Mouse (Mus musculus): Measurements from ENCODE around the gene Olfr411.
A peak's percentile ranks its signal among the peaks of the same experiment; 100 is the strongest.

The Olfr411 gene

GRCm38 (mm10) chr11:74352550-74352949 is at the start of gene Olfr411:
Olfr411 (minus strand) TSS chr11:74352650.
- DNase-seq (ENCODE audit: low read depth in 1 of 2, low spot score in 2 of 2): no peak

DNA sequence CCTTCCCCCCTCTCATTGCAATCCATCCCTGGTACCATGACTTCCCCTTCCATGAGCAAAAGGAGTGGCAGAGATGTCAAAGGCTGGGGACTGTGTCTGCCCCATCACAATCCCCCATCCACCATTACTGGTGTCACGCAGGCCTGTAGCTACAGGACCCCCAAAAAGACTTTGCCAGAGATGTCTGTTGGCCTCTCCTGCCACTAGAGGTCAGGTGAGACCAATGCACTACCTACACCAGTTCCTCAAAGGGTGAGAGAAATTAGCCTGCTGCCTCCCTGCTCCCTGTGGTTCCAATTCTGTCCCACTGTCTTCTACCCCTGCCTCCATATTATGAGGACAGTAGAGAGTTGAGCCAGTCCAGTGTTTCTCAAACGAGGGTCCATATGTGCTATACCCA is 49.7 kb upstream of the Olfr411 start:
- DNase-seq (ENCODE audit: low read depth in 1 of 2, low spot score in 2 of 2): no peak

DNA sequence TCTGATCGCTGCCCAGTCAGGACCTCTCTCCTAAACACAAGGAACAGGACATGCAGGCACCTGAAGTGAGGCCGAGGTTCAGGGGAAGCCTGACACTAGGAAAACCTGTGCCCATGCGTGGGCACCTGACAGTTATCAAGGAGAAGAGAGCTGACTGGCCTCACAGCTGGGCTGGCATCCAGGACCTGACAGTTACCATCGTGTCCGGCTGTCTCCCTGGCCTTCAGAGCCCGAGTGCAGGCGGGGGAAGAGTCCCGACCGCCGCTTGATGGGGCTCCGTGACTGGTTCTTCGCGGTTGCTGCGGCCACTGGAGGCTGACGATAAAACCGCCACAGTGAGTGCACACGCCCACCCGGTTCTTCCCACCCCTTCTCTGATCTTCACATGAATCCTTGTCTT is 43.1 kb upstream of the Olfr411 start:
- DNase-seq (ENCODE audit: low read depth in 1 of 2, low spot score in 2 of 2): no peak

GRCm38 (mm10) chr11:74393489-74393888 is 41.0 kb upstream of the Olfr411 start:
- no peak for DNase-seq (ENCODE audit: low read depth in 1 of 2, low spot score in 2 of 2)

DNA sequence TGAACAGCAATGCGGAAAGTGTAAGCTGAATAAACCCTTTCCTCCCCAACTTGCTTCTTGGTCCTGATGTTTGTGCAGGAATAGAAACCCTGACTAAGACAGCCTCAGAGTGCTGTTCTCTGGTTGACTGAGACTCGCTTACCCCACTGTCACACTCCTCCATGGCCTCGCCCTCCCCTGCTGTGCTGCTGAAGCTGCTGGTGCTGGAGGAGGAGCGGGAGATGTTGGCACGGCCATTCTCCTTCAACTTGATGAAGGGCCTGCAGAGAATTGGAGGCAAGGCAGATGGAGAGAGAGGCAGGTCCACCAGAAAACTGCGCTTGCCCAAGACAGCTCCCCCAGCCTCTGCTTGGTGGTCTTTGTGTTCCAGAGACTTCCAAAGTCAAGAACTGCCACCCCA is 40.5 kb upstream of the Olfr411 start:
- no peak for DNase-seq (ENCODE audit: low read depth in 1 of 2, low spot score in 2 of 2)

- DNase-seq (ENCODE audit: low read depth in 1 of 2, low spot score in 2 of 2): no peak
Measured at GRCm38 (mm10) chr11:74391899-74392298, 39.4 kb upstream of the Olfr411 start.

DNA sequence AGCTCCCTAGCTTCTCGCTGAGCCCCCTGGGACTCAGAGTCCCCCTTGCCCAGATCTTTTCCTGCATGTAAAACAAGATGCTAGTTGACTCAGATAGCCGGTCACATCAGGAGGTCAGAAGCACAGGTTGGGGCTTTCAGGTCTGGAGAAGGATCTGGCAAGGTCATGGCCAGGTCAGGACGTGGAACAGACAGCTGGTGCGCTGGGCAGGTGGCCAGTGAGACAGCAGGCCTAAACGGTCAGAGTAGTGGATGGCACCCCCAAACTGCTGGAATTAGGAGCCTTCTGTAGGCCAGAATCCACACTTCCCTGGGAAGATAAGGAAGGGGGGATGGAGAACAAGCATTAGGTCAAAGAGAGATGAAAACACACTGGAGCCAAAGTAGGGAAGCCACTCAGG is 34.8 kb upstream of the Olfr411 start:
- DNase-seq (ENCODE audit: low read depth in 1 of 2, low spot score in 2 of 2): no peak

DNA sequence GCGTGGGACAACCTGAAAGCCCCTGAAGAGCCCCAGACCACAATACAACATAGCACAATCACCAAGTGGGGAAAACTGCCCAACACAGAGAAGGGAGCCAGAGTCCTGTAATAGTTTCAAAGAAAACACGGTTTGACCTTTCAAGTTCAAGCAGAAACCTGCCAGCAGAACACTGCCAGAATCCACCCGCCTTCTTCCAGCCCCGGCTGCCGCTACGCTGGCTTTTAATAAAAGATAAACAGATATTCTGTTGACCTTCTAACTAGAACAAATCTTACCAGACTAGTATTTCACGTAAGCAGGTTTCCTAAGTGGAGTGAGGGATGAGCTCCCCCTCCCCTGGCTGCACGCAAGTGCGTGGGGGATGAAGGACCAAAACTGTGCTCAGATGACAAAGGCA is 33.2 kb upstream of the Olfr411 start:
- no peak for DNase-seq (ENCODE audit: low read depth in 1 of 2, low spot score in 2 of 2)

- no peak for DNase-seq (ENCODE audit: low read depth in 1 of 2, low spot score in 2 of 2)
Measured at GRCm38 (mm10) chr11:74379166-74379873, 26.9 kb upstream of the Olfr411 start.

DNA sequence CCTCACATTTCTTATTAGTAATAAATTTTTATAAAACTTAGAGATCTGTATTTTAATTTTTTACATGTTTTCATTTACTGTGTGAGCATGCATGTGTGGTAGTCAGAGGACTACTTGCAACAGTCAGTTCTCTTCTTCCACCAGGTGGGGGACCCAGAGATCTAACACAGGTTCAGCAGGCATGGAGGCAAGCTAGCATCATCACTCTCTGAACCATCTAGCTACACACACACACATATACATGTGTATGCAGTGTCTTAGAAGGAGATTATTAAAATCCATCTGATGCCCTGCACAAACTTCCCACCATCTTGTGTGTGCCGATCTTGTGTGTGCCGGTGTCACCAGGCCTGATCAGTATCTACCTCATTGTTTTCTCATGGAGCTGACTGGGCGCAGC is 24.4 kb upstream of the Olfr411 start:
- no peak for DNase-seq (ENCODE audit: low read depth in 1 of 2, low spot score in 2 of 2)

GRCm38 (mm10) chr11:74371393-74372100 is 19.1 kb upstream of the Olfr411 start:
- DNase-seq (ENCODE audit: low read depth in 1 of 2, low spot score in 2 of 2): peak in 1 of 2 experiments; percentile 42

- DNase-seq (ENCODE audit: low read depth in 1 of 2, low spot score in 2 of 2): no peak
Measured at GRCm38 (mm10) chr11:74361769-74362168, 9.3 kb upstream of the Olfr411 start, which contains the start of gene Olfr412. Olfr412 (plus strand) TSS chr11:74362069.

DNA sequence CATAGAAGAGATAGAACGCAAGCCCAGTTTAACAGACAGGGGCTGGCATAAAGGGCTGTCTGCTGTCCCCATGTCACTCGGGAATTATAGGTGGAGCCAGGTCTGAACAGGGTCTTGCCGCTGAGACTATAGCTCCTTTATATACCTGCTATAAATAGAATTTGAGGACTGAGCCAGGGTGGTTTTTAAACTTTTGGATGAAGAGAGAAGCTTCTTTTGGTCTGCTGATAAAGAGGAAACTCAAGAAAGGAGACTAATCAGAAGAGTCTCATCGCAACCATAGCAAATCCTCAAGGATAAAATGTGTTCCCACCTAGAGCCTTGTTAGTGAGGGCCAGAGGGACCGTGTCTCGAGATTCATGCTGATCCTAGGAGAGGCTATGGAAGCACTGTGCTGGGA is 14.5 kb downstream of the Olfr411 start, which contains the start of gene Olfr410:
TSS of gene Olfr410 (minus strand) at position 101 of the 400 bp plus-strand sequence.
- DNase-seq (ENCODE audit: low read depth in 1 of 2, low spot score in 2 of 2): no peak

GRCm38 (mm10) chr11:74328781-74329180 is 23.7 kb downstream of the Olfr411 start:
- DNase-seq (ENCODE audit: low read depth in 1 of 2, low spot score in 2 of 2): no peak

DNA sequence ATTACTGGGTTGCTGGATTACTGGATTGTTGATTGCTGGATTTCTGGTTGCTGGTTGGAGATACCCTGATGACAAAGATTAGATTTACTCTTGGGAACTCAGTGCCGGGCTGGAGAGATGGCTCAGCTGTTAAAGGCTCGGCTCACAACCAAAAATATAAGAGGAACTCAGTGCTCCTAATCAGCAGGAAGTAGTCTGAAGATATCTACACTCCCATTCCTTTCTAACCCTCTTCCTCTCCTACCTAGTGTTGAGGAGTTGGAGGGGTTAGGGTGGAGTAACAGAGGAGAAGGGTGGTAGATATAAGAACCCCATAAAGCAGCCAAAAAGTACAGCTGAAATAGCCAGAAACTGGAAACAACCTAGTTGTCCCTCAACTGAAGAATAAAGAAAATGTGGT is 26.4 kb downstream of the Olfr411 start:
- DNase-seq (ENCODE audit: low read depth in 1 of 2, low spot score in 2 of 2): no peak
